Mouse (Mus musculus): ENCODE results near the gene Rap1gds1. TPM values are rescaled to one million over a fixed set of nuclear protein-coding genes. Genes with fewer than 3 reads are reported as not detected.

The Rap1gds1 gene
- 10 to 100 TPM; 34.4 to 37.5 TPM for total RNA-seq (2021)
- long read RNA-seq, experiment 1, transcript Rap1gds1-201 (14 exons, 3,383 nt): major isoform, 5 of 24 reads
- long read RNA-seq, experiment 1, partial matches to known transcripts: 5 of 24 reads
- long read RNA-seq, experiment 1, other reads (novel, unspliced or antisense): 12 of 24 reads
- long read RNA-seq, experiment 2, transcript Rap1gds1-201 (14 exons, 3,383 nt): major isoform, 10 of 36 reads
- long read RNA-seq, experiment 2, partial matches to known transcripts: 11 of 36 reads
- long read RNA-seq, experiment 2, other reads (novel, unspliced or antisense): 12 of 36 reads

DNA sequence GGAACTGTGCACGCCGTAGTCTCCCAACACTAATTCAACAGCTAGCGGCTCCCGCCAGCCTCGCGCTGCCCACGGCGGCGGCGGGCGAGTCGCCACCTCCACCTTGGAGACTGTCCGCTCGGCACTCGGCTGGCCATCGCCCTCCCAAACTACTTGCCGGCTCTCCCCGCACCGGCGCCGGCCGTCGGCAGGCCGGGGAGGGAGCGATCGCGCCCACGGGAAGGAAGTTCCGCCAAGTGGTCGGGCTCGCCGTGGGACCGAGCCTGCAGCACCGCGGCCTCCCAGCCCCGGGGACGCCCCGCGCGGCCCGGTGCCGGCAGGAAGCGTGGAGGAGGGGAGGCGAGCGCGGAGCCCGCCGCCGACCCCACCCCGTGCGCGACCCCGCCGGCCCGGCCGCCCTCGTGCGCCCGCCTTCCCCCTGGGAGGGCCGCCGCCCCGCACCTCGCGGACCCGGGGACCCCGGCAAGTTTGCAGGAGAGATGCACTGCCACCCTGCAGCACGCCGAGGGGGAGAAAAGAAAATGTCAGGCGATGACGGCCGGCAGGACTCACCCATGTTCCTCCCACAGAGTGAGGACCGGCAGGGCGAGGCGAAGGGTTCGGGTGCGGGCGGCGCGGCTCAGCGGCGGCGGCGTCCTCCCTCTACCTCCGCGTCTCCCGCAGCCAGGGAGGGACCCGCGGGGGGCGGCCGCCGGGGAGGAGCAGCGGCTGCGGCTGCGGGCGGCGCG lies at the start of gene Rap1gds1:
TSS of gene Rap1gds1 (minus strand) at position 718 of the 728 bp plus-strand sequence.
- DNase-seq: peak; percentile 62

DNA sequence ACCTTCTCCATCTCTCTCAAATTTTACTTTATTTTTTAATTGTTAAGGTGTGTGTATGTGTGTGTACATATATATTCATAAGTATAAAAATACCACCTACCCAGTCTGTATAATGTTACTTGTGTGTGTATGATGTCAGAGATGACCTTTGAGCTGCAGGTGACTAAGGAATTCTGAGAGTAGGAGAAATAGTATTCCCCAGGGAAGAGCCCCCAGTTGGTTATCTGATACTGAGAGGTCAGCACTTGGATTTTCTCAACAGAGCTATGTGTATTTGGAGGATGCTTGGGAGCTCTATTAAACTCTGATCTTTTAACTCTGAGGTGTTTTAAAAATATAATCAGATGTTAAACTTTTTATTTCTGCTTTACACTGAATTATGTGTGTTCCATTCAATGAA lies 43.4 kb upstream of the Rap1gds1 start:
- DNase-seq: no peak

DNA sequence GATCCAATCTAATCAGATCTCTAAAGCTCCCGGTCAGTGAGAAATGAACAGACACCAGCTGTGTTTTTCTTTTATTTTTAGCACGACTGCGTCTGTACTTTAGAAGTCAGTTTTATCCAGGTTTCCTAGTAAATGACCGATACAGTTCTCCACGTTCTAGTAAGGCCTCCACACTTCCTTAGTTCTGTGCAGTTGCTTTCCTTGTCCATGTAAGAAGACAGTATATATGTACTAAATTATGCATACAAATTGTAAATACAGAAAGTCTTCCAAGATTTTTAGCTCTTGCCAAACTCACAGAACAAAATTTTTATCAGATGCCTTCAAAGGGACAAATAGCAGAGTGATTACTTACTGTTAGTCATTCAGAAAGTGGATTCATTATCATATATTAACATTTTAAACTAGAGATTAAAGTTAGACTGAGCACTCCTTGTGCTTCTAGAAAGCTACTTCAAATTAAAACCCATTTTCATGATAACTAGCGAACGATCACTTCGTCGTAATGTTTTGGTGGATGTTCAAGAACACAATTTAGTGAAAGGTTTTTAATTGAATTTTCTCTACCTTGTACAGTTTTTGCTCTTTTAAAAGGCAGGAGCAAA lies 41.8 kb upstream of the Rap1gds1 start:
- DNase-seq: no peak

DNA sequence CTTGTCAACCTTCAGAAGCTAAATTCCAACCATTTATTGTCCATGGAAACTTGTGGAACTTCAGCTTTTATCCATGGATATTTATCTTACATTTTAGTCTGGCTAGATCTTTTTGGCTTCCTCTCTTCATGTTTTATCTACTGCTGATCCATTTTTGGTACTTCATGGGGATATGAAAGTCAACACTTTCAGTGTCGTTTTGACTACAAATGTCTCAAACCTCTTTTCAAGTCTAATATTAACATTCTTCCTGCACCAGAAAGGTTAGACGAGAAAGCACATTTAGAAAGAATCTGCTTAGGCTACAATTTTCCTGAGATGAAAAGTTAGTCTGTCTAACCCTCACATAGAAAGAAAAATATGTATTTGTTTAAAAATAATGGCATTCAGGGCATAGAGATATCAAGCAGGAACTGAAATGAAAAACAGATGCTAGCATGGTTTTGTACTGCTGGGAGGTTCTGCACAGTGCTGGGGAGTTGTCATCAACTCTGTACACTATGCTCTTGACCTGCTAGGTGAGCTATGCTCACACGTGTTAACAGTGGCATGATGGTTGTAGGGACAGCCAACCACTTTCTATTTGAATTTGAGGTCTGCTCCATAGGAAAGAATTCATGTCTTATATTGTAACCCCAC lies 37.5 kb upstream of the Rap1gds1 start:
- no peak for DNase-seq

DNA sequence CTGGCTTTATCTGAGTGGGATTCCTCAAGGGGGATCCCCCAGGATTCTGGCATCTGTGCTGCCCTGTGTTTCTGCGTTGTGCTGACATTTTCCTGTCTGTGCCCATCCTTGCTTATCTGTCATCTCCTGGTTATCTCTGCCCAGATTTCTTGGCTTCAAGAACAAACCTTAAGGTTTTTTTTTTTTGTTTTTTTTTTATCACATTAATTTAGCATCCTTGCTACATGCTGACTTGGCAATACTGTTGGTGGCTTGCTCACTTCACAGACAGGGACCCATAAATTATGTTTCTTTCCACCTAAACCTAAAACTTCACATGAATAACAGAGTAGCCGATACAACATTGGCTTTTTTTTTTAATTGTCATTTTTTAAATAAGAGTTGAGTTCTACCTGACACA lies 36.9 kb upstream of the Rap1gds1 start:
- DNase-seq: no peak

DNA sequence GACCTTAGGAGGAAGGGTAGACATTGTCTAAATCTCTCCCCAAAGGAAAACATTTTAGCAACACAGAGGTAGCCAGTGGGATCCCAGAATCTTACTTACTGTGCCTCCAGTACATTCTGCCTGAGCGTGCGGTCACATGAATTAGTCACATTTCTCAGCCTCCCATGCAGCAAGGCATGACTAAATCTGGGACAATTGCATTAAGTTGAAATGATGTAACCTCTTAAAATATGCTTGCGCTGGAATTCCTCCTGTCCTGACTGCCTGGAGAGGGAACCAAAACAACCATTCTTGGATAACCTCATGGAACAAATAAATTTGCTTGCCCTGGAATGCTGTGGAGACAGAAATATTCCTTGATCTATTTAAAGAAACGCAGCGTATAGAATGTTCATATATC lies 33.2 kb upstream of the Rap1gds1 start:
- no peak for DNase-seq

DNA sequence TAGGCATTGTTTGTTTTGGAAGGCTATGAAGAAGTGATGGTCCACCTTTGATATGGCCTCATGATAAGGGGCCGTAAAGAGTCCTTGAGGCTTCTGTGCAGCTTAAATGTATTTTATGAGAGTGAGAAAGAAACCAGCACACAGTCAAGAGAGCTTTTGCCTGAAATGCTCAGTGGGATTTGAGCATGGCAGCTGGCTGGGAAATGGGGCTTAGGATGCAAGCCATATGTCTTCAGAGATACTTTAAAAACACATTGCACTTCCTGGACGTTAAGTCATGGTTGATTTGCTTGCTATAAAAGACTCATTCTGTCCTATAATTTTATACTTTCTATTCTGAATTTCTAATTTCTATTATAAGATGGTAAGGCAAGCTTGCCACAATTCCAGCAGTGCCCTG lies 28.9 kb upstream of the Rap1gds1 start:
- DNase-seq: no peak

DNA sequence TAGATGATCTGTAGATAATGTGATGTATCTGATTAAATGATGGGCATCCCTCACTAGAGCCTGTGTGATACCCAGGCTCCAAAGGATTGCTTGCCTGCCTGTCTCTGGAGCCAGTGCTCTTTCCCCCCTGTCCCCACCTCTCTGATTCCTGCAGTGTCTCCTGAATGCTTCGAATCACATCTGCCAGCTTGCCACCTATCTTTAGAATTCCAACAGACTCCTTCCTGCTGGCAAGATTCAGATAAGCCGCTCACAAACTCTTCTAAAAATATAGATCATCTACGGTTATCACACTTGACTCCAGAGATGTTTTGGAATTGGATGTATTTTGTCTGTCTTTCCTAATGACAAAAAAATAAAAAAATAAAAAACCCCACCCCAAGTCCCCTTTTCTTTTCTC lies 28.3 kb upstream of the Rap1gds1 start:
- no peak for DNase-seq

DNA sequence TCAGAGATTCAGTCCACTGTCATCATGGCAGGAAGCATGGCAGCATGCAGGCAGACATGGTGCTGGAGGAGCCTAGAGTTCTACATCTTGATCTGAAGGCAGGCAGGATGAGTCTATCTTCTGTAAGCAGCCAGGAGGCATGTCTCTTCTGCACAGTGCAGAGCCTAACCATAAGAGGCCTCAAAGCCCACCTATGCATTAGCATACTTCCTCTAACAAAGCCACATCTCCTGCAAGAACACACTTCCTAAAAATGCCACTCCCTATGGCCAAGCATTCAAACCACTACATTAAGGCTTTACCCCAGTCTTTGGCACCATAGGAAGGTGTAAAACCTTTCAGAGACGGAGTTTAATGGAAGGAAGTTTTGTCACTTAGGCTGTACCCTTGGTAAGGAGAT lies 26.9 kb upstream of the Rap1gds1 start:
- no peak for DNase-seq

DNA sequence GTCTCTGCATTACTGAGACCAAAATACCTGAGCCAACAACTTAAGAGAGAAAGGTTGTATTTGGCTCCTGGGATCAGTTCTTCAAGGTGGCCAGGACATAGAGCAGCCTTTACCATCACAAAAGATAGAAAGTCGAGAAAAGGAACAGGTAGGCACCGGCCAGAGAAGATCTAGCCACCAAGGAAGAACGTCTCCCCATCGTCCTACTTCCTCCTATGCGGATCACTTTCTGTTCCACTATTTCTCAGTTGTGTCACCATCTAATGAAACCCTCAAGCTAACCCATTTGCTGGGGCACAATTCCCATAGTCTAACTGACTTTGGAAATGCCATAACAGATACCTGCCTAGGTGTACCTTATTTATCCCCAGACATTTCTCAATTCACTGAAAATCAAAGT lies 24.3 kb upstream of the Rap1gds1 start:
- no peak for DNase-seq

DNA sequence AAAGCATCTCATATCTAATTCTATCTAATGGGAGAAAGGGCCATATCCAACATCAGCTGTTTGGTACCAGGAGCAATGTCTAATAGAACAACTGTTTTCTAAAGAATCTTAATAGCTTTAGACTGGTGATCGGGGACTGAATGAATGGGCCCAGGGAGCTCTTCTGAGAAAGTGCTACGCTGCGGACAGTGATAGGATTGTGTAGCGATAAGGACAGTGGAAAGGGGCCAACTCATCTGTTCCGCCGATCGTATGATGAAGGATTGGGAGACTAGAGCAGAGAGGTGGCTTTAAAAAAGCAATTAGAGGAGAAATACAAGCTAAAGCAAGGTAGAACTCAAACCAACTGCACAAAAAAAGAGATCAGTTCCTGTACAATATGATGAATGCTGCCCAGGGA lies 20.9 kb upstream of the Rap1gds1 start:
- DNase-seq: no peak

DNA sequence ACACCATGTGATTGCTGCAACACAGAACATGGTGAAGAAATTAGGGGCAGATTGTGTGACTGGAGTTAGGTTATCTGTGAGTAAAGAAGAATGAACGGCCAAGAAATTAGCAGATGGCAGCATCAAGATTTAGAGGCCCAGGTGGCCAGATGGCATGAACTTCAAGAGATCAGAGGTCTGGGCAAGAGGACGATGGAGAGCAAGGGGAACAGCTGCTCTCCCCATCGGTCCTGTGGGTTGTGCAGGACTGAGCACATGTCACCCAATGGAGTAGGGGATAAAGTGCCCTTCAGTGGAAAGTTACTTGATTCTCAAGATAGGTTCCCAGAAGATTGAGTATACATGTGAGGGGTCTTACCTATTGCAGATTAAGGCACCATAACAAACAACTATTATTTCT lies 13.5 kb upstream of the Rap1gds1 start:
- no peak for DNase-seq

DNA sequence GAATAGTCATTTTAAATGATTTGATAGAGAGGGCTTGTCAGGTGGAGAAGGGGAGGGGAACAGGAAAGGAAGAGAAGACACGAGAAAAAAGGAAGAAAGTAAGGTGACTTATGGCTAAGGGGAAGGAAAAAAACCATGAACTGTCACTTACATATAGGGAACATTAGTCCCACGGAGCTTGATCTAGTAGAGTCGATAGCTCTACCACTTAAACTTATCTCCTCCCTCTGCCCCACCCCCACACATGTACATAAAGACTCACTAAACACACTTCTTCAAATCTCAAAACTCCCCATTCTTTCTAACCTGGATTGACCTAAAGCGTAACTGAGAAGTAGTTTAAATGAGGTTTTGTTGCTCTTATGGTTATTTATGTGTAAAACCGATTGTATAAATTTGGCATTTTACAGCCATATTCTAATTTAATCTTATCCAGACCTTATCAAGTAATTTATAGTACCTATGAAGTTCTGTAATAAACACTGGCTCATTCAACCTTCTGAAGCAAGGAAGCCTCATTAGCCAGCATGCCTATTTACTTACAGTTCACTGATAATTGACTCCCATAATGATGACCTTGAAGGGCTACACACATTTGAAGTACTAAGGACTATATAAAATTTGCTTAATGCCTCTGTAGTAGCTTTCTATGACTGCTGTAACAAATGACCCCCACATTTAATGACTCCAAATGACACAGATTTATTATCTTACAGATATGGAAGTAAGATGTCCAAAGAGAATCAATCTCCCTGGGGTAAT lies 9.0 kb upstream of the Rap1gds1 start:
- DNase-seq: no peak

DNA sequence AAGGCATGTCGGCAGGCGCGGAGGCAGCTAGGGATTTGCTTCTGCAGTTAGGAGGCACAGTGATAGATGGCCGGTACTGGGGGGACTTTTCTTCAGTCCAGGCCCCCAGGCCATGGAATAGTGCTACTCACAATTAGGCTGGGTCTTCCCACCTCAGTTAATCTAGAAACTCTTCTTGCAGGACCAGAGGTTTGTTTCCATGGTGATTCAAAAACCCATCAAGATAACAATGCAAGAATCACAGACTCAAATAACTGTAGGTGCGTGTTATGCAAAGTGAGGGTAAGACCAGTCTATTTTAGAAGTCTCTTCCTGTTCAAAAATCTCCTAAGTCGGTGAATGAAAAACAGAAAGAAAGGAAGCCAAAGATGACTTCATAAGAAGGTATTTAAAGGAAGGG lies 4.8 kb upstream of the Rap1gds1 start:
- no peak for DNase-seq

DNA sequence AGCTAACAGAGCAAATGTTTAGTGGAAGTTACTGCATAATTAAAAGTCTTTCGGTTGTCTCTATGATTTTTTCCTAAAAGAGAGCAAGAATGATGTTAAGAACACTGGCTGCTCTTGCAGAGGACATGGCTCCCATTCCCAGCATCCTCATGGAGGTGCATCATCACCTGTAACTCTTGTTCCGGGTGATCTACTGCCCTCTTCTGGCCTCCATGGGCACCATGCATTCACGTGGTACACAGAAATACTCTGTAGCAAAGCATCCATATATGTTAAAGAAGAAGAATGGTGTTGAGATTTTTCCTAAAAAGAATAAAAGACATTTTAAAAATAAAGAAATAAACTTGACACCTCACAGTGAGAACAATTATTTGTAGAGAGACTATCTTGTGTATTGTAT lies 3.0 kb upstream of the Rap1gds1 start:
- DNase-seq: no peak

DNA sequence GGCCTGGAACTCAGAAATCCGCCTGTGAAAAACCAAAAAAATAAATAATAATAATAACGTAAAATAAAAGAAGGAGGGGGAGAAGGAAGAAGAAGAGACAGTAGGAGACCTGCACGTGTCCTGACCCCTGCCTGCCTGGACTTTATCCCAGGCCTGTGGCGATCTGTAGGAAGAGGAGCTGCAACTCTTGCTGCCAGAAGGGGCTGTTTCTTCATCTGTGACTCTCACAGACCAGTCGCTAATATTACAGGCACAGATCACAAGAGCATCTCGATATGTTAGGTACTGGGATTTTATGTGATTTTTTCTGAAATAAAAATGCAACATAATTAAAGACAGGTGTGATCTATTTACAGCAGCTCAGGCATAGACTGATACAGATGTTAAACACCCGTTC lies 1.1 kb upstream of the Rap1gds1 start:
- DNase-seq: no peak

DNA sequence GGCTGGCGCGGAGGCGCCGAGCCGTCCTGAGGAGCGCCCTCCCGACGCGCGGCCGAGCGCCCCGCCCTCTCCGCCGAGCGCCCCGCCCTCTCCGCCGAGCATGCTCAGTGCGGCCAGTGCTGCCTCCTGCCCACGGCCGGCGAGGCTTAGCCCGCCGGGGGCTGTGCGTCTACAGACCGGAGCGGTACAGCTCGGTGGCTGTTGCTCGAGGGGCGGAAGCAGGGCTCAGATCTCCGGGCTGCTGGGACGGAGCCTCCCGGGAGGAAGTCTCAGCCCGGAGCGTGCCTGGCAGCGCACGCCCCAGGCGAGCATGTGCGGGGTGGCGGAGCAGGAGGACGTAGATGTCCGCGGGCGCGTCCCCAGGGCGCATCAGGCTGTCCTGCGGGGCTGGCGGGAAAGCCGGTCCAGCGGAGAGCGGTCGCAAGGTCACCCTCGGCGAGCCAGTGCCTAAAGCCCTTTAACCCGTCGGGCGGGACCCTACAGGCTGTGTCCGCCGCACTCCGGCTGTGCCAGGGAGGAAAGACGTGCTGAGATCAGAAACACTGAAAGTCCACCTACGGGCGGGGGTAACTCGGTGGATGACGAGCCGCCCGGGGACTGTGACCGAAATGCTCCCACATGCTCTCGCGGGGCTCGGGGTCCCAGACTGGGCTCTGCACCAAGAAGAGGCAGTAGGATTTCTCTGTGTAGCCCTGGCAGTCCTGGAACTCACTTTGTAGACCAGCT lies 495 bp upstream of the Rap1gds1 start:
- peak; percentile 94 for DNase-seq

DNA sequence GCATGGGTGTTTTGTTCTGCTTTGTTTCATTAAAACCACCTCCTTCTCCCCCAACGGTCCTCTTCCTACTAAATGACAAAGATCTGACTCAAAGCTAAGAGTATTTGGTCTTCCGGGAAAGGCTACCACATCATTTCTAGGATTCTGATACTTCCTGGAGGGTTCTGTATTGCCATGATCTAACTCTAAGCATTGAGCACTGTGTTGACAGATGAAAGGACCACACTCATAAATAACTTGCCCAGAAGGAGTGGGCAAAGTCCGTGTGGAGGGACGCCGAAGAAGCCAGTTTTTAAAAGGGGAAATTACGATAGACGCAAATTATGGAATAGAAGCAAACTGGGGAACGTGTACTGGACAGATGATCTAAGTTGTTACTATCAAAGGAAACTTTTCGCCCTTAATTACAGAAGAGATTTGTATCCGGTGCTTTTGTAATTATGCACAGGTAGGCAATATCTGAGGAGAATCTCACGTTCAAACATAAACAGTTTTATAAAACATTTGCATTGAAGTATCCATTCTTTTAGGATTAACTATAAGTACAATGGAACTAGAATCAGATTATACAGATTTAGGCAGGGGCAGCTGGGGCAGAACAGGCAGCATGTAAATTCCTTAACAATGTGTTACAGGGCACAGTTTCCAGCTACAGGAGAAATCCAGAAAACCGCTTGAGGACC lies 1.1 kb downstream of the Rap1gds1 start:
- no peak for DNase-seq

DNA sequence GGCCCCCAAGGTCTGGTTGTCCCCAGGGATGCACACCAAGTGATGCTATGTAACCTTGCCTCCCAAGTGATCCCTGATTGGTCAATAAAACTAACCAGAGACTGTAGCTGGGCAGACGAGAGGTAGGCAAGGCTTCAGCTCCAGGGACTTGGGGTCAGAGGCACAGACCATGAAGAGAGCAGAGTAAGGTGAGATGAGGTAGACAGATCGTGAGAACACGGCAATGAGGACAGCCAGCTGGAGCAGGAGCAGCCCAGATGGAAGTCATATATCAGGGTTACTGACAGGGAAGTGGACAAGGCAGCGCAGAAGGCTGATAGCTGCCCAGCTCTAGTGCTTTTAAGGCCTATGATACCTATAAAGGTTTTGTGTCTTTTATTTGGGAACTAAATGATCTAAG lies 5.5 kb downstream of the Rap1gds1 start:
- peak; percentile 70 for DNase-seq

DNA sequence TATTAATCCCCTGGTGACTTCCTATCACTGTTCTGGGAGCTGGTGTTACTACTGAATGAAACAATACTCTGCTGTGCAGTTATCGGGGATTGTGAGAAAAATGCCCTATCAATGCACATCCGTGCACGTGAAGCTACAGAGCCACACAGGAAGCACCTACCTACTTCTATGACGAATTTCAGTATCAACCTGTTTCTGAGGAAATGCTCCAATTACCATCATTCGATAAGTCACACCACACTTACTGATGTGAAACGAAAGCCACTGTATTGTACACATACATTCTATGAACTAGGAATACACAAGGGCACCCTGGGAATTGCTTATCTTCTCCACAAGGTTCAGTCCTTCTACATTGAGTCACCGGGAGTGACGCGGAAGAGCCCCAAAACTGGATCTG lies 10.9 kb downstream of the Rap1gds1 start:
- DNase-seq: no peak

DNA sequence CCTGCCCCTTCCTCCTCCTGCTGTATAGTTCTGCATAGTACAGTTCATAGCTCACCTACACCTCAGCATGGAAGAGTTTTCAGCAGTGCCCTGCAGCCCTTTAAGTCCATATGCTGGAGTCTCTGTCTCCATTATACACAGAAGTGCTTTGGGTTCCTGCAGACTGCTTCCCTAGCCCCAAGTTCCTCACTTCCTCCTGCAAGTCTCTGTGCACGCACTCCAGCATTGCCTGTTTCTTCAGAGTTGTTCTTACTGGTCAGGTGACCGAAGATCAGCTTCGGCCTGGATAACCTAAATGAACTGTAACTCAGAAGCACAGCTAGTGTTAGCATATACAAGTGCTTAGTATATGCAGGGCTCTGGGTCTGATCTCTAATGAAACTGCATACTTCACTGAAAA lies 12.9 kb downstream of the Rap1gds1 start:
- no peak for DNase-seq
